Mouse (Mus musculus) liver, embryonic 14.5 days (tissue): ENCODE measurements around the gene Bcl11a. TPM values are rescaled to one million over a fixed set of nuclear protein-coding genes. Genes with fewer than 3 reads are reported as not detected.
A peak's percentile ranks its signal among the peaks of the same experiment; 100 is the strongest.

Experiments used
- ATAC-seq: fragments of 200-750 bp; cut with Nextera tagmentation; 2 replicates; pipeline ENCODE4 v1.8.0; 2017; ENCODE audit warnings: moderate number of reproducible peaks, mild to moderate bottlenecking, moderate library complexity; ENCODE audit not compliant: insufficient read depth
- DNase-seq, 3 experiments: peaks; one replicate each; pipeline ENCODE4 v3.0.0-alpha.2; 2012 to 2013; ENCODE audit warnings: low read depth in 3 of 3, low spot score in 3 of 3
- H3K27ac ChIP-seq: fragments of 300-500 bp; sonication (generic); 2 replicates; pipeline ENCODE4 v1.5.1; 2014; ENCODE audit warnings: moderate library complexity, mild to moderate bottlenecking, control low read depth, inconsistent platforms
- H3K27me3 ChIP-seq: fragments of 300-500 bp; sonication (generic); 2 replicates; pipeline ENCODE4 v1.6.1; 2014; ENCODE audit warnings: mild to moderate bottlenecking, low read length, moderate library complexity; ENCODE audit not compliant: control insufficient read depth, insufficient read depth
- H3K36me3 ChIP-seq: fragments of 300-500 bp; sonication (generic); replicated peaks from 2 replicates; pipeline ENCODE4 v1.6.1; 2014; ENCODE audit warnings: low read depth; ENCODE audit not compliant: control insufficient read depth, insufficient read depth
- H3K4me1 ChIP-seq, 2 experiments: fragments of 200-500 bp in 1 of 2; fragments of 300-500 bp in 1 of 2; sonication (generic) in 1 of 2; replicated peaks; 2 replicates each; pipeline ENCODE4 v1.6.1; 2012 to 2014; ENCODE audit warnings: antibody characterized with exemption in 1 of 2, inconsistent platforms in 1 of 2, low read length in 1 of 2; ENCODE audit not compliant: control insufficient read depth in 2 of 2, insufficient read depth in 2 of 2
- H3K4me2 ChIP-seq: fragments of 300-500 bp; sonication (generic); 2 replicates; pipeline ENCODE4 v1.6.1; 2014; ENCODE audit warnings: low read depth, mild to moderate bottlenecking, control low read depth, moderate library complexity
- H3K4me3 ChIP-seq, 2 experiments: fragments of 200-500 bp in 1 of 2; fragments of 300-500 bp in 1 of 2; sonication (generic) in 1 of 2; 2 replicates each; pipeline ENCODE4 v1.5.1; 2012 to 2014; ENCODE audit warnings: low read depth in 2 of 2, low read length in 2 of 2, mild to moderate bottlenecking in 2 of 2, control low read depth in 1 of 2, inconsistent platforms in 1 of 2, moderate library complexity in 1 of 2; ENCODE audit not compliant: insufficient read depth in 1 of 2
- H3K9ac ChIP-seq: fragments of 300-500 bp; sonication (generic); replicated peaks from 2 replicates; pipeline ENCODE4 v1.6.1; 2014; ENCODE audit warnings: mild to moderate bottlenecking, control low read depth, moderate library complexity
- H3K9me3 ChIP-seq: fragments of 300-500 bp; sonication (generic); 2 replicates; pipeline ENCODE4 v1.6.1; 2016; ENCODE audit warnings: low read length, mixed read lengths; ENCODE audit not compliant: control insufficient read depth
- CTCF ChIP-seq: IDR thresholded peaks from 2 replicates; pipeline ENCODE4 v1.5.1; 2016; ENCODE audit warnings: antibody characterized with exemption, low read depth, control low read depth
- EP300 ChIP-seq: IDR thresholded peaks from 2 replicates; pipeline ENCODE4 v1.6.1; 2016; ENCODE audit warnings: antibody characterized with exemption, low read depth
- WGBS: fragments of 180-500 bp; shearing (Covaris S2); extraction: QIAGEN DNeasy Blood & Tissue Kit; methylation state at CpG from one replicate; pipeline ENCODE4 v1.1.7; 2014; ENCODE audit not compliant: insufficient replicate concordance; 5-methylcytosine and 5-hydroxymethylcytosine counted together
- polyA plus RNA-seq, 2 experiments: library from polyadenylated mRNA; depleted of rRNA in 1 of 2; stranded (reverse) in 1 of 2; unstranded in 1 of 2; fragments of >200 nt; fragmentation: Nextera tagmentation in 1 of 2; extraction: Ambion mirVana in 1 of 2; gene quantifications; 2 replicates each; pipeline versions ENCODE4 v1.2.1 to v1.2.3; 2012 to 2014

Bcl11a gene
- polyA plus RNA-seq, 2 experiments, result 13.0 to 29.4 TPM

DNA sequence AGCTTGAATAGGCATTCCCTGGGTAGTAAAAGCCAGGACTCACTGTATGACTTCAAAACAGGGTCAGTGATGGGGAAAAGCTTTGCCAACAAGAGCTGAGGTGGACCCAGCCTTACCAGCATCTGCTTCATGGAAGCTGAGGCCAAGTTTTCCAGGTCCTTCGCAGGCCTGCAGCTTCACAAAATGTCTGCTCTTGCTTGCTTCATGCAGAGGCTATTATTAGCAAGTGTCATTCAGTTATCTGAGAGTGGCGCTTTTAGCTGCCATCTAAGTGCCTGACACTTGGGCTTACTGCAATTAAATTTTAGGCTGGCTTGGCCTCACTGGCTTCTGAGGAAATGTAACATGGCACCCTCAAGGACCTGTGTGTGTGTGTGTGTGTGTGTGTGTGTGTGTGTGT lies 32.3 kb downstream of the Bcl11a start:
- TF ChIP-seq EP300 (no peak), CTCF (no peak)
- 61% methylated on average over 2 of the region's 2 CpGs for WGBS

GRCm38 (mm10) chr11:24111720-24112119 lies 33.9 kb downstream of the Bcl11a start:
- no peak overlapping the region for H3K4me3 ChIP-seq
- WGBS, result 44% methylated on average over 6 of the region's 6 CpGs

More for the DNA sequence above, 32.3 kb downstream of the Bcl11a start:
- no peak for ATAC-seq
- Histone ChIP-seq H3K27me3 (no peaks in the 10 kb centered on the region), H3K4me2 (no peak overlapping the region), H3K9me3 (no peaks in the 10 kb centered on the region), H3K9ac (no peak overlapping the region), H3K4me1 (peaks cover 11 to 36% of the 10 kb centered on the region in 2 experiments), H3K4me3 (no peak overlapping the region), H3K36me3 (peaks cover 10% of the 10 kb centered on the region), H3K27ac (no peak overlapping the region)
- DNase-seq, result no peak

DNA sequence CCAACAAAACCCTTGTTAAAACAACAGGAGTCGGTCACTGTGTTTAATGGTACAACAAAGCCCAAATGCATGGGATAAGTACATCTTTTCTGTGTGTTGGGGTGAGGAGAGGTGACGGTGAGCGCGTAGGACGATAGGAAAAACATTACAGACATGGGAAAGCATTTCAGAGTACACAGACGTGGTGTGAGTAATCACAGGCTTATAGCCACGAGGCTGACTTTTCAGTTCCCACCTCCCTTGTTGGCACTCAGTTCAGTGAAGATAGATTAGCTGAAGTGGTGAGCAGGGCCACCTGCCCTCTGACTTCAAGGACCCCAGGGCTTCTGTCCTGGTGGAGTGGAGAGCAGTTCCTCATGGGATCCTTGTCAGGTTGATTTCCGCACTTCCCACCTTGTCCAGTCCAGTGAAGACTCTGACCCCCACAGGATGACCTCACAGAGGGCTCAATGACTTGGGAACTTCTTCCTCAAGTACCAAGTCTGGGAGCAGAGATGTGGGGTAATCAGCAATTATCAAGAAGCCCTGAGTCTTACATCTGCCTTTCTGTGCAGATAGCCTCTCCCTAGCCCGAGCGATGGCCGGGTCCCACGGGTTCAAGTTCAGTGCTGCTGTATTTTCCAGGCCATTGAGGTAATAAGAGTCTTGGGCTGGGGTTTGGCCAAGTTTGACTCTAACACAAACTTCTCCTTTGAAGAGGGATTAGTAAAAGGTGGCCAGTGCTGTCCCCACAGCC lies 37.3 kb downstream of the Bcl11a start:
- no peak overlapping the region; the same call in 1 of the 2 replicates for H3K27ac ChIP-seq
- no peak overlapping the region for H3K4me2 ChIP-seq
- no peak for TF ChIP-seq EP300
- H3K27me3 ChIP-seq, result no peaks in the 10 kb centered on the region
- H3K4me1 ChIP-seq, result peaks cover 16 to 44% of the 10 kb centered on the region in 2 experiments
- DNase-seq (no peak), ATAC-seq (peak; percentile 33; the same call in 1 of the 2 replicates)
- 62% methylated on average over 12 of the region's 12 CpGs for WGBS
- H3K36me3 ChIP-seq, result peaks cover 27% of the 10 kb centered on the region
- H3K9ac ChIP-seq, result peak overlapping the region; percentile 23; the same call in 1 of the 2 replicates
- H3K4me3 ChIP-seq, result no peak overlapping the region
- no peaks in the 10 kb centered on the region for H3K9me3 ChIP-seq

More at GRCm38 (mm10) chr11:24111720-24112119, 33.9 kb downstream of the Bcl11a start:
- TF ChIP-seq EP300, result no peak
- TF ChIP-seq CTCF, result no peak
- Histone ChIP-seq H3K9me3 (no peaks in the 10 kb centered on the region), H3K4me2 (no peak overlapping the region), H3K36me3 (peaks cover 17% of the 10 kb centered on the region), H3K27me3 (no peaks in the 10 kb centered on the region), H3K27ac (no peak overlapping the region), H3K4me1 (peaks cover 16 to 46% of the 10 kb centered on the region in 2 experiments), H3K9ac (no peak overlapping the region)
- no peak for DNase-seq
- no peak for ATAC-seq

GRCm38 (mm10) chr11:24116041-24116440 lies 38.2 kb downstream of the Bcl11a start:
- Histone ChIP-seq H3K4me2 (no peak overlapping the region), H3K27ac (no peak overlapping the region; the same call in 1 of the 2 replicates), H3K9me3 (no peaks in the 10 kb centered on the region), H3K36me3 (peaks cover 30% of the 10 kb centered on the region), H3K27me3 (no peaks in the 10 kb centered on the region), H3K4me1 (peaks cover 19 to 46% of the 10 kb centered on the region in 2 experiments), H3K9ac (no peak overlapping the region), H3K4me3 (no peak overlapping the region)
- ATAC-seq, result no peak
- DNase-seq, result no peak
- no peak for TF ChIP-seq EP300
- no peak for TF ChIP-seq CTCF
- WGBS, result 80% methylated on average over 2 of the region's 2 CpGs

- no peak overlapping the region for H3K4me2 ChIP-seq
- peaks cover 19 to 50% of the 10 kb centered on the region in 2 experiments for H3K4me1 ChIP-seq
- no peak overlapping the region for H3K27ac ChIP-seq
- H3K9me3 ChIP-seq, result no peaks in the 10 kb centered on the region
- no peak for TF ChIP-seq EP300
- no peak for TF ChIP-seq CTCF
- H3K27me3 ChIP-seq, result no peaks in the 10 kb centered on the region
- H3K9ac ChIP-seq, result no peak overlapping the region
- DNase-seq (no peak), ATAC-seq (no peak)
- H3K36me3 ChIP-seq, result peaks cover 30% of the 10 kb centered on the region
- WGBS, result 61% methylated on average over 7 of the region's 7 CpGs
- no peak overlapping the region for H3K4me3 ChIP-seq
These were observed 38.9 kb downstream of the Bcl11a start for GRCm38 (mm10) chr11:24116582-24117318.
